13 mouse cellular contexts compared by ENCODE assay signal in genomic region chr12:100398268-100398943, GRCm38 (mm10).
DNase-seq lines count a peak whose midpoint lies in the region; ATAC-seq and TF ChIP-seq lines count a peak whose summit lies in the region.
"Had no signal": no experiment of that assay in that cellular context is flagged by ENCODE, and none has a peak within 500 bp of the region (broad histone marks: within the 10 kb centered on the region; RNA-seq: fewer than 3 reads in every experiment).

No protein-coding gene starts in this region.

- no peaks in the 10 kb centered on the region for H3K27me3 ChIP-seq in lung, postnatal 0 days (replicated peaks; ENCODE audit: insufficient read depth, low read length)
- H3K27me3 ChIP-seq in hindbrain, embryonic 16.5 days (replicated peaks; ENCODE audit: control insufficient read depth, insufficient read depth, low read length), result no peaks in the 10 kb centered on the region
- no peaks in the 10 kb centered on the region for H3K27me3 ChIP-seq in stomach, embryonic 16.5 days (ENCODE audit: control insufficient read depth, insufficient read depth, low read length)
- H3K27me3 ChIP-seq: heart, embryonic 12.5 days; neural tube, embryonic 12.5 days had no signal

- peaks cover 6% of the 10 kb centered on the region; the same call in 1 of the 2 replicates for H3K36me3 ChIP-seq in lung, postnatal 0 days (ENCODE audit: insufficient read depth, low read length)
- H3K36me3 ChIP-seq in hindbrain, embryonic 16.5 days (ENCODE audit: control insufficient read depth, insufficient read depth, low read length), result peaks cover 19% of the 10 kb centered on the region; the same call in 1 of the 2 replicates
- no peaks in the 10 kb centered on the region for H3K36me3 ChIP-seq in stomach, embryonic 16.5 days (ENCODE audit: control insufficient read depth, insufficient read depth, low read length)

- 52% methylated on average over 8 of the region's 8 CpGs for WGBS in lung, postnatal 0 days
- 48% methylated on average over 8 of the region's 8 CpGs for WGBS in hindbrain, embryonic 16.5 days
- 52% methylated on average over 8 of the region's 8 CpGs for WGBS in stomach, embryonic 16.5 days

- no peak overlapping the region for H3K9ac ChIP-seq in lung, postnatal 0 days (replicated peaks; ENCODE audit: low read depth)
- no peak overlapping the region for H3K9ac ChIP-seq in hindbrain, embryonic 16.5 days (ENCODE audit: low read depth, low read length)
- H3K9ac ChIP-seq in stomach, embryonic 16.5 days (ENCODE audit: low read length), result no peak overlapping the region
- H3K9ac ChIP-seq: heart, embryonic 12.5 days; neural tube, embryonic 12.5 days had no signal

- H3K9me3 ChIP-seq in lung, postnatal 0 days (ENCODE audit: low read length), result no peaks in the 10 kb centered on the region
- no peaks in the 10 kb centered on the region for H3K9me3 ChIP-seq in hindbrain, embryonic 16.5 days (ENCODE audit: control insufficient read depth, low read length)
- H3K9me3 ChIP-seq in stomach, embryonic 16.5 days (replicated peaks; ENCODE audit: control insufficient read depth, low read length), result no peaks in the 10 kb centered on the region
- H3K9me3 ChIP-seq: heart, embryonic 12.5 days; neural tube, embryonic 12.5 days had no signal

- TF ChIP-seq CTCF in lung, postnatal 0 days (IDR thresholded peaks at IDR 0.05), result no peak

- ATAC-seq in frontal cortex, adult (ENCODE audit: low TSS enrichment), result peak; percentile 25; the same call in 1 of the 2 replicates
- ATAC-seq in lung, postnatal 0 days, result peak; percentile 26; the same call in 1 of the 2 replicates
- 0 out of 2 replicates have a peak, but pooled peaks have one; percentile 16 for ATAC-seq in hindbrain, embryonic 16.5 days
- no peak for ATAC-seq in stomach, embryonic 16.5 days (ENCODE audit: insufficient read depth, low FRiP score)
- no peak for ATAC-seq in activated CD4-positive, CD25-positive, alpha-beta regulatory T cell, adult 4 months

- H3K4me3 ChIP-seq in lung, postnatal 0 days (ENCODE audit: low read depth, low read length), result no peak overlapping the region
- H3K4me3 ChIP-seq in hindbrain, embryonic 16.5 days (ENCODE audit: low read length), result no peak overlapping the region
- H3K4me3 ChIP-seq in stomach, embryonic 16.5 days (replicated peaks; ENCODE audit: low read length), result no peak overlapping the region
- H3K4me3 ChIP-seq: heart, embryonic 12.5 days; neural tube, embryonic 12.5 days had no signal

- peak overlapping the region; percentile 34; the same call in 1 of the 2 replicates for H3K27ac ChIP-seq in lung, postnatal 0 days (ENCODE audit: low read length)
- peak overlapping the region; percentile 10; the same call in 1 of the 2 replicates for H3K27ac ChIP-seq in hindbrain, embryonic 16.5 days (ENCODE audit: low read depth, low read length)
- peak overlapping the region; percentile 34; the same call in 1 of the 2 replicates for H3K27ac ChIP-seq in stomach, embryonic 16.5 days (ENCODE audit: low read length)
- H3K27ac ChIP-seq: neural tube, embryonic 12.5 days had no signal

- H3K4me1 ChIP-seq in lung, postnatal 0 days (ENCODE audit: insufficient read depth, low read depth, low read length), result peaks cover 8% of the 10 kb centered on the region; the same call in 1 of the 2 replicates
- H3K4me1 ChIP-seq in hindbrain, embryonic 16.5 days (ENCODE audit: control insufficient read depth, insufficient read depth, low read depth, low read length), result peaks cover 6% of the 10 kb centered on the region
- H3K4me1 ChIP-seq in stomach, embryonic 16.5 days (ENCODE audit: control insufficient read depth, insufficient read depth, low read length), result peaks cover 15% of the 10 kb centered on the region
- H3K4me1 ChIP-seq: heart, embryonic 12.5 days had no signal

- DNase-seq in frontal cortex, postnatal 10 days (ENCODE audit: low spot score in 2 of 2), result no peak
- no peak for DNase-seq in lung, postnatal 0 days (ENCODE audit: low spot score)
- no peak for DNase-seq in lung, postnatal 10 days
- DNase-seq in natural killer cell, adult 2 months (ENCODE audit: low spot score in 2 of 2), result no peak
- DNase-seq: adrenal gland, adult 2 months; cerebellum, adult 11 months; kidney, adult 8-10 months had no signal

- TF ChIP-seq EP300 in lung, postnatal 0 days (IDR thresholded peaks at IDR 0.05), result no peak

- no peak overlapping the region for H3K4me2 ChIP-seq in lung, postnatal 0 days (replicated peaks; ENCODE audit: low read depth, low read length)
- H3K4me2 ChIP-seq in hindbrain, embryonic 16.5 days (ENCODE audit: low read length), result no peak overlapping the region
- no peak overlapping the region for H3K4me2 ChIP-seq in stomach, embryonic 16.5 days (ENCODE audit: low read depth, low read length)
- H3K4me2 ChIP-seq: heart, embryonic 12.5 days; neural tube, embryonic 12.5 days had no signal

Comparison
In these comparisons a context has a peak if more than half of its experiments do, and no peak if none do; other contexts are left out.
1. ATAC-seq: peak in frontal cortex, adult (single experiment), lung, postnatal 0 days (single experiment) and hindbrain, embryonic 16.5 days (single experiment); none in stomach, embryonic 16.5 days (single experiment) and activated CD4-positive, CD25-positive, alpha-beta regulatory T cell, adult 4 months (single experiment).
2. Peak in every context shown above with its lines, with median percentiles within 50 percentile points of each other: H3K27ac ChIP-seq.